ENCODE assay signal across 9 mouse cellular contexts in the genomic region with DNA sequence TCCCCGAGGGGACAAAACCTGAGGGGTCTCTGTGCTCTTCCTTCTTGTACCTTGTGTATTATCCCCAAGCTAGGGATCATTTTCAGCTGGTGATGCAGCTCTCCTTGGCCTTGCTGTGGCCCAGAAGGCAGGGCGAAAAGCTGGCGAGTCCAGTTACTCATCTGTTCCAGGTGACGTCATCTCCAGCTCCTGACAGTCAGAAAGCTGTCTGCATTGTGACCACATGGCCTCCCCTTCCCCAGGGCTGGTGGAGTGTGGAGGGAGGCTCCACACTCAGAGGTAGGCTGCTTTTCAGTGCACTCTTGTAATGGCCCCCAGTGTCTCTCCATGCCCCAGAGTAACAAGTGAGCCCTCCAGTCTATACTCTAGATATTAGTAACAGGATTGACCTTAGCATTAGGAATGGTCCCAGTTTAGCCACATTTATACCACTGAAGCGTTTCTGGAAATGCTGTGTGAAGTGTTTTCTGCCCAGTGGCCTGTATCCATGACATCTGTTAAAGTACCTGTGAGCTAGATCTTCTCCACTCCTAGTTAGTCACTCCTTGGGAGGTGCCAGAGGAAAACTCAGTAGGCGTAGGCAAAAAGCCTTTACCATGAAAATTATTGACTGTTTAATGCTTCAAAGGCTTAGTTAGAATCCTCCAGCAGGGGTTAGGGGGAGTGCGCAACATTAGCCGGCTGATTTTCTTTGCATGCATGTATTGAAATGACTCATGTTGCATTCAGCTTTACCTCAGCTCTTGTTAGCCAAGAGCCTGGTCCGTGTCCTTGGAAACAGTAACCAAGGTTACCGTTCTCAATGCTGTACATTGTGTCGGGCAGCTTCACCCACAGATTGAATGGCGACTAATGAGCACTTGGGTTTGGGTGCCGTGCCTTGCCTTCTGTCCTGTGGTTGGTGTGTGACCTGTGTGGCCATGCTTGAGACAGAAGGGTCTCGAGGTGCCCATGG. TPM values are rescaled to one million over a fixed set of nuclear protein-coding genes. Genes with fewer than 3 reads are reported as not detected.
DNase-seq lines count a peak whose midpoint lies in the region; TF ChIP-seq lines count a peak whose summit lies in the region.
"Had no signal": no experiment of that assay in that cellular context is flagged by ENCODE, and none has a peak within 500 bp of the region (broad histone marks: within the 10 kb centered on the region; RNA-seq: fewer than 3 reads in every experiment).

No protein-coding gene starts in this region.

- no peaks in the 10 kb centered on the region for H3K79me2 ChIP-seq in C2C12 (ENCODE audit: control insufficient read depth, insufficient read depth)

- peaks cover 12% of the 10 kb centered on the region for H3K4me1 ChIP-seq in embryonic fibroblast, embryonic 13.5 days (ENCODE audit: control insufficient read depth, insufficient read depth, low read length)

- H3ac ChIP-seq in C2C12 (ENCODE audit: control insufficient read depth, insufficient read length, low read depth): no peak overlapping the region

- no peaks in the 10 kb centered on the region for H3K79me3 ChIP-seq in C2C12 (ENCODE audit: low read depth)

- no peaks in the 10 kb centered on the region for H3K27me3 ChIP-seq in C2C12 (ENCODE audit: control insufficient read depth, insufficient read depth, insufficient read length)

- no peak for TF ChIP-seq POLR2A in embryonic fibroblast, embryonic 13.5 days (IDR thresholded peaks at IDR 0.05; ENCODE audit: low read depth, low read length)

- H3K27ac ChIP-seq in embryonic fibroblast, embryonic 13.5 days (ENCODE audit: insufficient read depth, low read length): peak overlapping the region; percentile 57

- no peak overlapping the region for H3K4me3 ChIP-seq in C2C12 (ENCODE audit: insufficient read depth, poor library complexity, severe bottlenecking)
- H3K4me3 ChIP-seq in embryonic fibroblast, embryonic 13.5 days (ENCODE audit: insufficient read depth, low read length): no peak overlapping the region

- no peak for TF ChIP-seq CTCF in C2C12 (IDR thresholded peaks at IDR 0.05; ENCODE audit: control insufficient read depth, insufficient read depth, insufficient read length)
- no peak for TF ChIP-seq CTCF in embryonic fibroblast, embryonic 13.5 days (IDR thresholded peaks at IDR 0.05; ENCODE audit: borderline replicate concordance, insufficient read depth, low read length)

- peaks cover 20% of the 10 kb centered on the region for H3K36me3 ChIP-seq in C2C12 (ENCODE audit: control insufficient read depth, insufficient read depth)

- peak; percentile 92 for DNase-seq in MN1 (ENCODE audit: low spot score)
- DNase-seq in layer of hippocampus, adult 8-10 months (ENCODE audit: low spot score in 2 of 2): peak; percentile 68 to 78
- DNase-seq in neural tube, embryonic 10.5 days (ENCODE audit: extremely low spot score, low spot score): peak; percentile 78
- no peak for DNase-seq in thymus, postnatal 10 days (ENCODE audit: low spot score in 2 of 2)
- no peak for DNase-seq in natural killer cell, adult 2 months (ENCODE audit: low spot score in 2 of 2)
- no peak for DNase-seq in spleen, postnatal 4 days (ENCODE audit: low spot score in 2 of 2)

TF ChIP-seq in C2C12, 6 proteins besides CTCF, POLR2A, EP300 and RAD21:
- TF ChIP-seq CEBPB (IDR thresholded peaks at IDR 0.05; ENCODE audit: low read depth) (peak; percentile 66), MAX (IDR thresholded peaks at IDR 0.05) (peak; percentile 84), USF1 (IDR thresholded peaks at IDR 0.05; ENCODE audit: low read depth) (no peak), MYOG (IDR thresholded peaks at IDR 0.05; ENCODE audit: control insufficient read depth, extremely low read depth, insufficient read length) (no peak), FOSL1 (IDR thresholded peaks at IDR 0.05; ENCODE audit: insufficient read depth, low read length, poor library complexity, severe bottlenecking) (peak; percentile 45), MYOD1 (IDR thresholded peaks at IDR 0.05; ENCODE audit: control insufficient read depth, insufficient read length, low read depth) (peak; percentile 17)

RNA-seq across cellular contexts. Expression of gene Dusp14, which starts 26.0 kb away (rescaled TPM):
- 25.4 TPM for polyA plus RNA-seq in C2C12 (2012; fragmentation: generic; extraction: Trizol)
- 16.2 and 21.0 TPM in 2 replicates for polyA plus RNA-seq in embryonic fibroblast, embryonic 13.5 days (2011; ENCODE audit: insufficient read length, low read depth, missing spikeins)
- 10 to 100 TPM; 27.2 to 33.1 (median 30.7) TPM for total RNA-seq in layer of hippocampus, adult 8-10 months (2022)
- total RNA-seq: common myeloid progenitor, adult 5-6 weeks had no signal

Comparison
In these comparisons a context has a peak if more than half of its experiments do, and no peak if none do; other contexts are left out.
1. DNase-seq: peak in MN1 (single experiment), layer of hippocampus, adult 8-10 months (2 of 2) and neural tube, embryonic 10.5 days (single experiment); none in thymus, postnatal 10 days (0 of 2), natural killer cell, adult 2 months (0 of 2) and spleen, postnatal 4 days (0 of 2).